Mouse (Mus musculus) cerebellum, adult 18-20 months (tissue): ENCODE results near the gene Vwa3a.

Experiments
- DNase-seq, 2 experiments: peaks; one replicate each; pipeline ENCODE4 v3.0.0; 2021

Gene Vwa3a

DNA sequence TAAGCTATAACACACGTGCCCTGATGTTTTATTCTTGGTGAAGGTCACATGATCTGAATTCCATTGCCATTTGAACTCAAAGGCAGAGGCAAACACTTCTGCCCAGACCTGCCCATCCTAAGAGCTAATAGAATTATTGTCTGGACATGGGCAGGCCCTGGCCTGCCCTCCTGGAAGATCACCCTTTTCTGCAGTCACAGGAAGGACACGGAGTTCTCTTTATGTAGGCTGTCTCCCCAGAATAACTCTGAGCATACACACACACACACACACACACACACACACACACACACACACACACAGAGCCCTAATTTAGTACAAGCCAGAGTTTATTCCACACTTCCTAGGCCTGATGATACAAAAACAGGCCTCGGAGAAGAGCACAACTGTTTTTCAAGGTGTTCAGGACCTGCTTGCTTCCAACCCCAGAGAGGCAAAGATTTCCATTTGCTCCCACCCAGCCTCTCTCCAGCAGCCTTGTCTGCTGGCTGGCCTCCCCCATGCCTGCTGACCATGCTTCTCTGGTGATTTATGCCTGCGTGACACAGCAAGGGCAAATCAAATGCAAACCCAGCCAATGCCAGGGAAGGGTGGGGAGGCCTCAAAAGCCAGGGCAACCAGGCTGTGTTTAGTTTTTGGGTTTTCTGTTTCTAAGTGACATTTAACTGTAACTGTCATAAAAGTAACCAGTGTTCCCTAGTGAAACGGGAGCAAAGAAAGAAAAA is 99.5 kb downstream of the Vwa3a start:
- DNase-seq, result no peak

DNA sequence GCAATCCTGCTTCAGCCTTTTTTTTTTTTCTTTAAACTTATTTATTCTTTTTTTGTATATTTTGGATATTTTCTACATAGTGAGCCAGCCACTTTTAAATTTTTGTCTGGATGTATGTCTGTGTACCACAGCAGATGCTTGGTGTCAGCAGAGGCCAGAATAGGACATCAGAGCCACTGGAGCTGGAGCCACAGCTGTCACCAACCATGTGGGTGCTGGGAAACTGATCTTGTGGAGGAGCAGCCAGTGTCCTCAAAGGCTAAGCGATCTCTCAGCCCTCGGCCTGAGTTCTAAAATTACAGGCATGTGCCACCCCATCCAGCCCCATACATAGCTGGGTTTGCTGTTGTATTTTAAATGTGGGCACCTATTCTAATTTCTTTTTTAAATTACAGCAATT is 100.7 kb downstream of the Vwa3a start:
- no peak for DNase-seq

DNA sequence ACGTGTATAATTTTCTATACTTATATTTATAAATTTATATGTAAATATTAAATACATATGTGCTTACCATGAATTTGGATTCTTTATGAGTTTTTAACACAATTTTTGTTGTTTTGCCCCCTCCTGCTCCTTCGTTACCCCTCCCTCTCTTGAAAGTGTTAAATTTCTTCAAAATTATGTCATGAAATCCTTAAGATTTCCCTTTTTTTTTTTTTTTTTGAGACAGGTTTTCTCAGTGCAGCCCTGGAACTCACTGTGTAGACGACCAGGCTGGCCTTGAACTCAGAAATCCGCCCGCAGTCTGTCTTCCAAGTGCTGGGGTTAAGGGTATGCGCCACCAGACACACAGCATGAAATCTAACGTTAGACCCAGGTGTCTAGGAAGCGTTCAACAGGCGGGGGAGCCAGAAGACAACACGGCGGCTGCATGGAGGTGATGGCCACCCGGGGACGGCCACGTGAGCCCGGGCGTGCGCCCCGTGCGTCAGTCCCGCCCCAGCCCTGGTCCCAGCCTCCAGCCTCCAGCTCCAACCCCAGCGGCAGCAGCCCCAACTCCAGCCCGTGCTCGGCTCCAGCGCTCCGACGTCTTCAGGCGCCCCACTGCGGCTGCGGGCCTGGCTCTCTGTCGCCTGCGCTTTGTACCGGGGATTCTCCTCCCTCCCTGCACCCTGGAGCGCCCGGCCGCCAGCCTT is 103.4 kb downstream of the Vwa3a start, which contains the start of gene Eef2k:
Gene Eef2k, plus strand, starts transcription at position 487 of the 692 bp plus-strand sequence.
- DNase-seq, result peak; percentile 88 to 89

DNA sequence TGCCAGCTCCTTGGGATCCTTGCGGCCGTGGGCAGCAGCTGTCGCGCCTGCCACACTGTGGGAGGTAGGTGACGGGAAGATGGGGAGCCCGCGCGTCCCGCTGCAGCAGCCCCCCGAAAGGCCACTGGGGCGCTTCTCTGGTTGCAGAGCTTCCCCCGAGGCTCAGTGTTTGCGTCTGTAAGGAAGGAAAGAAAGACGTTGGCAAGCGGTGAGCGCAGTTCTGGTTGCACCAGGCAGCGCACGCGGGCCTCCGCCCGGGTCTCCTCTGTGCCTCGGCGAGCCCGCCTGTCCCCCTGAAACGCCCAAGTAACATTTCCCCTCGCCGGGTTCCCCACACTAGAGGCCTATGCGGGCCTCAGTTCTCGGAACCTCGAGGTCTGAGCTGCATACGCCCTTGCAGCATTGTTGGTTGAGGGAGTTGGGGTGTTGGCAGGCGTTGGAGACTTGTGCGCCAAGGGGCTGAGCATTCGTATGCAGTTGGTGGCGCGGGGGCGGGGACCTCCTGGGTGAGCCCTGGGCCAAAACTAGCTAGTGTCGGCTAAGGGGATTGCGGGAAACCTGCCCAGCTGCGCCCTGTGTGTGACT is 104.0 kb downstream of the Vwa3a start:
- DNase-seq, result peak; percentile 86 to 88

DNA sequence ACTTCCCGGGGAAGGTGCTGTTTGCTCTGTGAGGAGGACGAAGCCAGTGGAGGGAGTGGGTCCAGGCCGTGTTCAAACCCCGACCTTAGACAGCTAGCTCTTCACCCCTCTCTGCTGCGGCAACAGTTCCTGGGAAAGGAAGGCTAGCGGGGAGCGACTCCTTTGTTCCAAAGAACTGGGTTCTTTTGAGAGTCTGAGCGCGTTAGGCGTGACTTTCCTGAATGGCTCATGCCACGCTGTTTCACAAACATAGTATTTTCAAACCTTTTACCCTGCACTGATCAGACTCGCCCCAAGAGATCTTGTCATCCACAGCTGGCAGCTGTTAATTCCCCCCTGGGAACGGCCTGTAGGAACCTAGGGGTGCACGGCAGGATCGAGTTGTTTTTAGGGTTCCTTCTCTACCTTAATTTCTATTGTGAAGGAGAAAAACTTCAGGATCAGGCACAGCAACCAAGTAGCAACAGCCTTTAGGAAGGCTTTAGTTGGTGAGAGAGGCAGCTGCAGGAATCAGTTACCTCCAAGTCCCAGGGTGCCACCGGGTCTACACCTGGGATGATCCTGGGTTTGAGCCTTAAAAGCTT is 104.8 kb downstream of the Vwa3a start:
- DNase-seq, result no peak

DNA sequence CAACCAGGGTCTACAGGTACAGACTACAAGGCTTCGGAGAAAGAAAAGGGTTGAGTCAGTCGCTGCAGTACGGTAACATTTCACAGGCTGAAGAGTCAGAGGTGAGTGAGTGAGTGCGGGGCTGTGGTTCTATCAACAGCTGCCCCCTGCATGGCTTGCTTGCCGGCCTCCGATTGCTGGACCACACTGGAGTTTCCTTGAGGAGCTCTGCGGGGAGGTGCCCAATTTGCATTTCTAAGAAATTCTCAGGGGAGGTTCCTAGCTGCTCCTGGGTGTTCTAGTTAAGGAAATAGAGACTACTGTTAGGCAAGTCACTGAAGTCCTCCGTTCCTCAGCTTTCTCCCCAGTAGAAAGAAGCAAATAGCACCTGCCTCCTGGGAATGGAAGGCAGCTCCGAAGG is 105.6 kb downstream of the Vwa3a start:
- DNase-seq, result no peak

DNA sequence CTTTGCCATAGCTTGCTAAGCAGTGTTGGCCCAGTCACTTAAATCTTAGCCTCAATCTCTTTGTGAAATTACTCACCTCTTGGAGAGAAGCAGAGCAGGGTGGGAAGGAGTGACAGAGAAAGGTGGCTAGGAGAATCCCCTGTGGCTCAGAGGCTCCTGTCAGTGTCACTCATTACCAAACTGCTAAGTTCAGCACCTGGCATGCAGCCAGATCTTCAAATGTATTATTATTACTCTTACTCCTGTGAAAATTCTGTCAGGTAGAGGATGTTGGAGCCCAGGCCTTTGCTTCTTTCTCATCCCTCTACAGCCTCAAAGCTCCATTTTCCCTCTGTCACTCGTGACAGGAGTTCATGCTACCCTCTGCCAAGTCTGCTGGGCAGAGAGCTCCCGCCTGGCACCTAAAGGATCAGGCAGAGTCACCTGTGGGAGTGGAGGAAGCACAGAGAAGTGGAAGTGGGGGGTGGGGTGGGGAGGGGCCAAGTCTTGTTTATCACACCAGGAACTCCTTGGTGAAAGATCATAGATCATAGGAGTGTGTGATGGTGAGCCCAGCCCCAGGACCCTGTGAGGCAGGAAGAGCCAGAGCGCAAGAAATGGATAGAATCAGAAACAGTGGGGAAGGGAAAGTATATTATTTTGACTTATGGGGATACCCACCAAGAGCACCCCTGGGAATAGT is 109.9 kb downstream of the Vwa3a start:
- DNase-seq, result no peak

DNA sequence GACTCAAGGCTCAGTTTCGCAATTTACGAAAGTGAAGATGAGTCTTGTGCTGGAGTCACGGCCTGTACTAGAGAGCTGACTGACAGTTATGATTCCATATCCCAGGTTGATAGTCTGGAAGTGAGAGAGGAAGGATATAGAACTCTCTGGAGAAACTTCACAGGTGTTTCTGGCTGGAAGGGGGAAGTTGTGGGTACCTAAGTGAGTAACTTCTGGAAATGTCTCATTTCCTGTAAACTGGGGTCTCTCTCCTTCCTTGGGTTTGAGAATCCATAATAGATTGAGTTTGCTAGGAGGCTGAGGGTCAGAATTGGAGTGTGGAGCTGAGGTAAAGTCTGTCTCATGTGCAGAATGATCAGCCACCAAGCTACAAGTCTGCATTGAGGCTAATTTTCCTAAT is 111.0 kb downstream of the Vwa3a start:
- DNase-seq, result no peak
